Mouse (Mus musculus) cerebellum, adult 11-12 months (tissue): ENCODE results near the gene A730061H03Rik.

Source experiments
- DNase-seq: peaks from one replicate; pipeline ENCODE4 v3.0.0; 2022

Gene A730061H03Rik

DNA sequence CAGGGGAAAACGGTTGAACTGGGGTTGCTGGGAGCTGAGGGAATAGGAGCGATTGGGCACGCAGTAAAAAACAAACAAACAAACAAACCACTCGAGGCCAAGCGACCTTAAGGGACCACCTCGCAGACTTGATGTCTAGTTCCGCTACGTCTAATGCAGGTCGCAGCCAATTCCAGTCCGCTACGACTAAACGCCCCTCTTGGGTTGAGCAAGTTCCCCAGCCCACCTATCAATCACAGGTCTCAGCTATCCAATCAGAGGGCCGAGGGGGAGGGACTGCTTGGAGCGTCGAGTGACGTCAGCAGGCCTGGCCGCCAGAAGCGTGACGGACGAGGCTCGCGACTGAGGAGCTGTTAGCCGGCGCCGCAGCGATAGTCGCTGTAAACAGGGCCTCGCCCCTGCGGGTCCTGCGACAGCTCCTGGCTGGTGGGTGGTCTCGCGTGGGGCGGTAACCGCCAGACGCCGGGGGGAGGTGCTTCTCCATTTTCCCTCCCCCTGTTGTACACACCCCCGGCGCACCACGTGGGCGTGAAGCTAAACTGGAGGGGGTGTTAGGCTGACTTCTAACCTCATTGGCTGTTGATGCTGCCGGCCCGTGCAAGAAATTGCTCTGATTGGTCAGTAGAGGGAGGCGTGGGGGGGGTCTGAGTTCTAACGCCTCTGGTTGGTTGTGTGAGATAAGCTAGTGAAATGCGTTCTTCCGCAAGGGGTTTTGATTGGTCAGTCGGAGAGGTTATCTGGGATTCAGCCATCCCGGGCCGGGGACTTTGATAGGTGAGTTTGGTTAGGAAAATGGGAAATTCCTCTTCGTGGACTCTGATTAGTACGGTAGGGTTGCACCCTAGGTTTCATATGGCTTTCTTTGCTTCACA, at the start of gene A730061H03Rik:
TSS of gene A730061H03Rik (minus strand) at position 205 of the 872 bp plus-strand sequence.
- DNase-seq, result peak; percentile 99

GRCm38 (mm10) chr14:55608339-55608738, 48.1 kb upstream of the A730061H03Rik start:
- no peak for DNase-seq

DNA sequence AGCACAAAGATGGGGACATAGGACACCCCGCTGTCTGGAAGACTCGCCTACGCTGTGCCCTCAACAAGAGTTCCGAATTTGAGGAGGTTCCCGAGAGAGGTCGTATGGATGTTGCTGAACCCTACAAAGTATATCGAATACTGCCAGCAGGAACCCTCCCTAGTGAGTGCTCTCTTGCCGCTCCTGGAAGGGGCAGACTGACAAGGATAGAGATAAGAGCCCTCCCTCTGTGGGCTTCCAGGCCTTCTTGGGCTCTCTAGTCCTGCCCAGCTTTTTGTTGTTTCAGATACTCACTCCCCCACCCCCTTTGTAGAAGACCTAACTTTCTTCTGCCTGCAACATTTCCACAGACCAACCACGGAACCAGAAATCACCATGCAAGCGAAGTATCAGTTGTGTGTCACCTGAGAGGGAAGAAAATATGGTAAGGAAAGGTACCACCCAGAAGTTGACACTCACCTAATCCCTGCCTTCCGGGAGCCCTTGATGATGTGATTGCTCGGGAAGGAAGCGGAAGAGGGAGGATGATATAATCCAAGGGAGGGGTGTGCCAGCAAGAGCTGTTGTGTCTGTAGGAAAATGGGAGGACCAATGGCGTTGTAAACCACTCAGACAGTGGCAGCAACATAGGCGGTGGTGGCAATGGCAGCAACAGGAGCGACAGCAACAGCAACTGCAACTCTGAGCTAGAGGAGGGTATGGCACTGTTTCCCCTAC, 45.7 kb upstream of the A730061H03Rik start:
- no peak for DNase-seq

DNA sequence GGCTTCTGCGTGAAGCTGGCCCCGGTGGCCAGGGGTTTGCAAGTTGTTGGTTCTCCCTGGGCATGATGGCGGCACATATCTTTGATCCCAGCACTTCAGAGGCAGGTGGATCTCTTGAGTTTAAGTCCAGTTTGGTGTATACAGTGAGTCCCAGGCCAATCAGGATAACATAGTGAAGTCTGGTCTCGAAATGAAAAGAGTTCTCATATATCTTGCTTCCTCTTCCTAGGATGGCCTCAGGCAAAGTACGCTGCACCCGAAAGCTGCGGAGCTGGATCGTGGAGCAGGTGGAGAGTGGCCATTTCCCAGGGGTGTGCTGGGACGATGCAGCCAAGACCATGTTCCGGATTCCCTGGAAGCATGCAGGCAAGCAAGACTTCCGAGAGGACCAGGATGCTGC, 44.6 kb upstream of the A730061H03Rik start:
- no peak for DNase-seq

- peak; percentile 83 for DNase-seq
These were observed 43.7 kb upstream of the A730061H03Rik start for GRCm38 (mm10) chr14:55603633-55604576.

- no peak for DNase-seq
These were observed 43.0 kb upstream of the A730061H03Rik start, which contains the start of gene Irf9 for GRCm38 (mm10) chr14:55603271-55603632. Gene Irf9, plus strand, starts transcription at chr14:55603571.

DNA sequence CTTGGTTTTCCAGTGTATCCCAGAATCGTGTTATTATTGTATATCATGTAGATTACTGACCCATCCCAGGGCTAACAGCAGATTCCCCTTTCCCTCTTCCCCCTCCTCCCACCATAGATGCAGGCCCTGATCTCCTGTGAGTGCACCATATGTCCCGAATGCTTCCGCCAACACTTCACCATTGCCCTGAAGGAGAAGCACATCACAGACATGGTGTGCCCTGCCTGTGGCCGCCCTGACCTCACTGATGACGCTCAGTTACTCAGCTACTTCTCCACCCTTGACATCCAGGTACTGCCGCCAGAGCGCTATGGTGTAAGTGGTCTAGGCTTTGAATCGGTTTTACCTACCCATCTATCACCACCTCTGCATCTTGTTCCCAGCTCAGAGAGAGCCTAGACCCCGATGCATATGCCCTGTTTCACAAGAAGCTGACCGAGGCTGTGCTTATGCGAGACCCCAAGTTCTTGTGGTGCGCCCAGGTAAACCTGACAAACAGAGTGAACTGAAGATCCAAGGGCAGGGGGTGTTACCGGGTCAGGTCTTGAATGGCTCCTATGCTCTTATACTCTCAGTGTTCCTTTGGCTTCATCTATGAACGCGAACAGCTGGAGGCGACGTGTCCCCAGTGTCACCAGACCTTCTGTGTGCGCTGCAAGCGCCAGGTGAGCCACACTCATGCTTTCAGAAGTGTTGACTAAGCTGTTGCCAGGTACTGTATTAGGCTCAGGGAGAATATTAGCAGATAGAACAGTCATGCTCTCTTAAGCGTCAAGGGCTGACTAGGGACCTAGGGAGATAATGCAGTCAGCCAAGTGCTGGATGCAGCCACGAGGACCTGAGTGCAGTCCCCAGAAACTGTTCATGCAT, 38.5 kb upstream of the A730061H03Rik start:
- DNase-seq, result no peak

DNA sequence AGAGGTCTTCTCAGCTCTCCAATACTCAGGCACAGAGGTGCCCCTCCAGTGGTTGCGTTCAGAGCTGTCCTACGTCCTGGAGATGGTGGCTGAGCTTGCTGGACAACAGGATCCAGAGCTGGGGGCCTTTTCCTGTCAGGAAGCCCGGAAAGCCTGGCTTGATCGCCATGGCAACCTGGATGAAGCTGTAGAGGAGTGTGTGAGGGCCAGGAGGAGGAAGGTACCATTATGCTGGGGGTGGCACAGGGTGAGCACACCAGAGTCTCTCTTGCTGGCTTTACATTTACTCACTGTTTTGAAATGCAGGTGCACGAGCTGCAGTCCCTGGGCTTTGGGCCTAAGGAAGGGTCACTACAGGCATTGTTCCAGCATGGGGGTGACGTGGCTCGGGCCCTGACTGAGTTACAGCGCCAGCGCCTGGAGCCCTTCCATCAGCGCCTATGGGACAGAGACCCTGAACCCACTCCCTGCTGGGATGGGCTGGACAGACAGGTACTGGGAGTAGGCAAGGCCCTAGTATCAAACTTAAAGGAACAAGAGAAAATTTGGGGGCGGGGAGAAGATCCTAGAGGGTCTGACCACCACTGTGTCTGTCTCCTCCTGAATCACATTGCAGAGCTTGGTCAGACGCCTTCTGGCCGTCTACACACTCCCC, 36.0 kb upstream of the A730061H03Rik start:
- DNase-seq, result peak; percentile 34

DNA sequence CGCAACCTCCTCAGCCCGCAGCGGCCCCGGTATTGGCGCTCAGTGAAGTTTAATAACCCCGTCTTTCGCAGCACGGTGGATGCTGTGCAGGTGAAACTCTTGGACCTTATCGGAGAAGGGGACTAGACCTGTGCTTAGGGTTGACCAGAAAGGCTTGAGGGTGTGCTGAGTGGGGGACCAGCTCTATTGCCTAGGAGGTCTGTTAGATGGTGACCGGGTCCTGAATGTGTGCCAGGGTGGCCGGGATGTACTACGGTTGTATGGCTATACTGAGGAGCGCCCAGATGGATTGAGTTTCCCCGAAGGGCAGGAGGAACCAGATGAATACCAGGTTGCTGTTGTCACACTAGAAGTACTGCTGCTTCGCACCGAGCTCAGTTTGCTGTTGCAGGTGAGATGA, 32.0 kb upstream of the A730061H03Rik start:
- peak; percentile 62 for DNase-seq

- DNase-seq, result peak; percentile 93
These were observed 31.2 kb upstream of the A730061H03Rik start, which contains the start of gene Rnf31 for GRCm38 (mm10) chr14:55591331-55591891. Gene Rnf31, plus strand, starts transcription at chr14:55591708.

DNA sequence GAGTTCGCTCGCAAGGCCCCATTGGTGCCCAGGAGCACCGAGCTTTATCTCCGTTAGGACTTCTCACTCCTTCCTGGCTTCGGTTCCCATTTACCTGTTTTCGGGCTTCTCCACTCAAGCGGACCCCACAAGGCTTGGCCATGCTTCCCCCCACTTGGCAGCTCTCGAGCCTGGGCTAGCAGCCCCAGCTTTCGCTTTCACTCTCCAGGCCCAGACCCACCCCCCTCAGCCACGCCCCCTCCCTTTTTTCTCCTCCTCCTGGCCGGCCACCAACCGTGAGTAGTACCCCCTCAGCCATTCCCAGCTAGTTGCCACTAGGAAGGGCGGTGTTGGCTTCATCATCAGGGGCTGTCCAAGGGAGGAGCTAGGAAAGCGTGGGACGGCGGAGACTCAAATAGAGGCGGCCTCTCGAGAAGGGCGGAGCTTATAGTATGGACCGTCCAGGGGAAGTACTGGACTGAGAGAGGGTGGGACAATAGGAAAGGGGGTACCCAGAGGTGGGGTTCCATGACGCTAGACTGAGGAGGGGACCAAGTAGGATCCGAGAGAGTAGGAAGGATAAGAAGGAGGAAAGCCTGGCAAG, 30.6 kb upstream of the A730061H03Rik start, which contains the start of gene Psme2:
TSS of gene Psme2 (minus strand) at position 366 of the 583 bp plus-strand sequence.
- peak; percentile 89 for DNase-seq

- DNase-seq, result peak; percentile 34
These were observed 29.7 kb upstream of the A730061H03Rik start for GRCm38 (mm10) chr14:55589771-55590448.

- DNase-seq, result peak; percentile 26
These were observed 29.1 kb upstream of the A730061H03Rik start for GRCm38 (mm10) chr14:55589271-55589670.

DNA sequence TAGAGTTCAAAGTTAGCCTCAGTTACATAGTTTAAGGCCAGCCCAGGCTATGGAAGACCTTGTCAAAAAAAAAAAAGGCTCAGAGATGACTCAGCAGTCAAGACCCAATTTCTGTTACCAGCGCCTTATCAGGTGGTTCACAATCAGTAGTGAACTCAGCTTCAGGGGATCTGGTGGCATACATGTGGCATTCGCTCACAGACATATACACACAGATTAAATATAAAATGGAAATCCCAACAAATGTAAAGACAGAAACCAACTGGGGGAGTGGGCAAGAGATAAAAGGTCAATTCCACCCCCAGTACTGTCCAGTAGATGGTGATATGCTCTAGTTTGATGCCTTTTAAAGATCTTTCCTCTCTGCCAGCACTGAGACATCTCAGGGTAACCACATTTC, 25.9 kb upstream of the A730061H03Rik start:
- DNase-seq, result no peak

GRCm38 (mm10) chr14:55585566-55585960, 25.4 kb upstream of the A730061H03Rik start:
- DNase-seq, result peak; percentile 43

DNA sequence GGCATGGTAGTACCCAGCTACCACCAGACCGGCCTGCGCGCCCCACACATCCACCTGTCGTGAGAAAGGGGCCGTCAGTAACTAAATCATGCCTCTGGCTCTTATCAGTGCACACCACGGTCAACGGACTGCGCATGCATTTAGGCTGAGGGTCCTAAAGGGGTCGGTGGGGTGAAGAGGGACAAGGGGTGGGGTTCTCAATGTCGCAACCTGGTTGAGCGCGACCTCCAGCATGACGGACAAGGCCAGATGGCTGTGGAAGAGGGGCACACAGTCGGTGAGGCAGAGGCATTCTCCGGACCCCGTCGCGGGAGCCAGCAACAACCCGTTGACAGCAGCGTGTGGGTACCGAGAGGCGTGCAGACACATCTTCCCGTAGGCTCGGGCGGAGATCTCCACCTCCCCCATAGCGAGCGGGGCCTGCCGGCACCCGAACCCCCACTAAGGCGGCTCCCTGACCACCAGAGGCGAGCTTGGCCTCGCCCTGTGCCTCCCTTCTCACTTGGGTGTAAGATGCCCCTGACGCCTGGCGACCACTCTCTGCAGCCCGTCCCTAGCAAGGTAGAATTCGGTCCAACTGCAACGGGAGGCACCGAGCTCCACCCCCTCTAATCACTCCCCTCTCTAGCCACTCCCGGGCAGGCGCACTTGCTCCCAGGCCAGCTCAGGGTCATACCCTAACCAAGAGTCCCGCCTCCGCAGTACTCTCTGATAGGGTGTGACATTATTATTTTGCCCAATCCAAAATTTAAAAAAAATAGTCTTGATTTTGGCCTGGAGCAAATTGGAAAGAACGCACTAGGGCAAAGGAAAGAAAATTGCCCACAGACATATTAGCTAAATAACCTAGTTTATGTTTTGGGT, 24.7 kb upstream of the A730061H03Rik start, which contains the start of gene Emc9:
TSS of gene Emc9 (minus strand) at position 601 of the 864 bp plus-strand sequence.
- DNase-seq, result peak; percentile 87

GRCm38 (mm10) chr14:55584303-55584701, 24.1 kb upstream of the A730061H03Rik start:
- DNase-seq, result no peak

DNA sequence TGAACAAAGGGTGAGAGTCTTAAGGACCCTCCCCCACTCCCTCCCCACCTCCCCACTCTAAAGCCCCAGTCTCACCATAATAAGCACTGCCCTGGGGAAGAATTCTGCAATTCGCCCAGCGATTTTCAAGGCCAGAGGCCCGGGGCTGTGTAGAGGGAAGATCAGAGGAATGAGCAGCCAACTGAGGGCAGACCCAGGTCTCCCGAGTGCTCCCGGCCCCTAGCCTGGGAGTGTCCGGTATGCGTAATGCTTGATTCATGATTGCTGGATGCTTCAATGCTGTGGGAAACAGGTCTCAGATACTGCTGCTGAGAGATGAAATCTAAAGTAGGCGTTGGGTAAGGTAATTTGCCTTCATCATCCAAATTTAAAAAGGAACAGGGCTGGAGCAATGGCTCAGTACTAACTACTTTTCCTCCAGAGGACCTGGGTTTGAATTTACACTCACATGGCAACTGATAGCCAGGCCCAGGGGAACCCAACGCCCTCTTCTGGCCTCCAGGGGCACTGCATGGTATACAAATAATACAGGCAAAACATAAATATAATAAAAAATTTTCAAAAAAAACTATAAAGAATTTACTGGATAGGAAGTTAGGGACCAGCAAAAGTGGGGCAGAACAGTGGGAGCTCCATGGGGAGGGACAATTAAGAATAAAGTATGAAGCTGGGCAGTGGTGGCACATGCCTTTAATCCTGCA, 21.9 kb upstream of the A730061H03Rik start:
- no peak for DNase-seq
